Mouse (Mus musculus): ENCODE measurements around the gene Apeh. TPM values are rescaled to one million over a fixed set of nuclear protein-coding genes. Genes with fewer than 3 reads are reported as not detected.

Apeh gene
- polyA plus RNA-seq, 1 experiment from 2014 or later = 60.9 TPM

GRCm38 (mm10) chr9:108111101-108111592 lies 16.7 kb upstream of the Apeh start:
- Histone ChIP-seq H3K36me3 (ENCODE audit: control insufficient read depth, insufficient read depth, low read length) (peaks cover 28% of the 10 kb centered on the region), H3K9ac (ENCODE audit: low read depth, low read length) (peak overlapping the region; percentile 43), H3K4me3 (ENCODE audit: low read length) (no peak overlapping the region), H3K27me3 (replicated peaks; ENCODE audit: control insufficient read depth, insufficient read depth, low read length) (no peaks in the 10 kb centered on the region), H3K9me3 (ENCODE audit: control insufficient read depth, low read length) (no peaks in the 10 kb centered on the region), H3K27ac (ENCODE audit: low read depth, low read length) (peak overlapping the region; percentile 29; the same call in 1 of the 2 replicates), H3K4me2 (ENCODE audit: low read length) (peak overlapping the region; percentile 44), H3K4me1 (ENCODE audit: control insufficient read depth, insufficient read depth, low read depth, low read length) (peaks cover 9% of the 10 kb centered on the region)
- ATAC-seq = peak; percentile 18; the same call in 1 of the 2 replicates
- WGBS = 13% methylated on average over 22 of the region's 22 CpGs

- peaks cover 11% of the 10 kb centered on the region for H3K4me1 ChIP-seq (ENCODE audit: control insufficient read depth, insufficient read depth, low read depth, low read length)
- peaks cover 30% of the 10 kb centered on the region for H3K36me3 ChIP-seq (ENCODE audit: control insufficient read depth, insufficient read depth, low read length)
- H3K4me3 ChIP-seq (ENCODE audit: low read length) = no peak overlapping the region
- no peaks in the 10 kb centered on the region for H3K9me3 ChIP-seq (ENCODE audit: control insufficient read depth, low read length)
- H3K27me3 ChIP-seq (replicated peaks; ENCODE audit: control insufficient read depth, insufficient read depth, low read length) = no peaks in the 10 kb centered on the region
- 92% methylated on average over 16 of the region's 16 CpGs for WGBS
- no peak overlapping the region for H3K27ac ChIP-seq (ENCODE audit: low read depth, low read length)
- ATAC-seq = no peak
- H3K4me2 ChIP-seq (ENCODE audit: low read length) = no peak overlapping the region
- no peak overlapping the region for H3K9ac ChIP-seq (ENCODE audit: low read depth, low read length)
These were observed 15.8 kb upstream of the Apeh start for GRCm38 (mm10) chr9:108110160-108110559.

GRCm38 (mm10) chr9:108107867-108108266 lies 13.5 kb upstream of the Apeh start:
- peaks cover 14% of the 10 kb centered on the region for H3K4me1 ChIP-seq (ENCODE audit: control insufficient read depth, insufficient read depth, low read depth, low read length)
- no peak overlapping the region for H3K4me2 ChIP-seq (ENCODE audit: low read length)
- H3K4me3 ChIP-seq (ENCODE audit: low read length) = no peak overlapping the region
- no peaks in the 10 kb centered on the region for H3K9me3 ChIP-seq (ENCODE audit: control insufficient read depth, low read length)
- H3K9ac ChIP-seq (ENCODE audit: low read depth, low read length) = no peak overlapping the region
- H3K36me3 ChIP-seq (ENCODE audit: control insufficient read depth, insufficient read depth, low read length) = peaks cover 12% of the 10 kb centered on the region
- WGBS = 96% methylated on average over 16 of the region's 16 CpGs
- no peak for ATAC-seq
- H3K27ac ChIP-seq (ENCODE audit: low read depth, low read length) = no peak overlapping the region
- H3K27me3 ChIP-seq (replicated peaks; ENCODE audit: control insufficient read depth, insufficient read depth, low read length) = no peaks in the 10 kb centered on the region

- no peak overlapping the region for H3K9ac ChIP-seq (ENCODE audit: low read depth, low read length)
- peaks cover 9% of the 10 kb centered on the region for H3K4me1 ChIP-seq (ENCODE audit: control insufficient read depth, insufficient read depth, low read depth, low read length)
- H3K36me3 ChIP-seq (ENCODE audit: control insufficient read depth, insufficient read depth, low read length) = peaks cover 11% of the 10 kb centered on the region
- no peak overlapping the region for H3K4me2 ChIP-seq (ENCODE audit: low read length)
- no peak overlapping the region for H3K4me3 ChIP-seq (ENCODE audit: low read length)
- 87% methylated on average over 23 of the region's 23 CpGs for WGBS
- no peak overlapping the region for H3K27ac ChIP-seq (ENCODE audit: low read depth, low read length)
- no peaks in the 10 kb centered on the region for H3K27me3 ChIP-seq (replicated peaks; ENCODE audit: control insufficient read depth, insufficient read depth, low read length)
- no peaks in the 10 kb centered on the region for H3K9me3 ChIP-seq (ENCODE audit: control insufficient read depth, low read length)
- no peak for ATAC-seq
These were observed 11.7 kb upstream of the Apeh start for GRCm38 (mm10) chr9:108106090-108106489.

GRCm38 (mm10) chr9:108105549-108105863 lies 11.1 kb upstream of the Apeh start:
- H3K4me3 ChIP-seq (ENCODE audit: low read length) = no peak overlapping the region
- H3K27me3 ChIP-seq (replicated peaks; ENCODE audit: control insufficient read depth, insufficient read depth, low read length) = no peaks in the 10 kb centered on the region
- peaks cover 6% of the 10 kb centered on the region; the same call in 1 of the 2 replicates for H3K4me1 ChIP-seq (ENCODE audit: control insufficient read depth, insufficient read depth, low read depth, low read length)
- no peaks in the 10 kb centered on the region for H3K9me3 ChIP-seq (ENCODE audit: control insufficient read depth, low read length)
- WGBS = 62% methylated on average over 12 of the region's 12 CpGs
- peaks cover 11% of the 10 kb centered on the region for H3K36me3 ChIP-seq (ENCODE audit: control insufficient read depth, insufficient read depth, low read length)
- no peak overlapping the region; the same call in 1 of the 2 replicates for H3K27ac ChIP-seq (ENCODE audit: low read depth, low read length)
- H3K4me2 ChIP-seq (ENCODE audit: low read length) = no peak overlapping the region
- H3K9ac ChIP-seq (ENCODE audit: low read depth, low read length) = no peak overlapping the region
- ATAC-seq = 0 out of 2 replicates have a peak, but pooled peaks have one; percentile 38

GRCm38 (mm10) chr9:108104766-108105548 lies 10.6 kb upstream of the Apeh start:
- Histone ChIP-seq H3K4me1 (ENCODE audit: control insufficient read depth, insufficient read depth, low read depth, low read length) (peaks cover 6% of the 10 kb centered on the region; the same call in 1 of the 2 replicates), H3K27ac (ENCODE audit: low read depth, low read length) (no peak overlapping the region; the same call in 1 of the 2 replicates), H3K9me3 (ENCODE audit: control insufficient read depth, low read length) (no peaks in the 10 kb centered on the region), H3K9ac (ENCODE audit: low read depth, low read length) (peak overlapping the region; percentile 18; the same call in 1 of the 2 replicates), H3K4me2 (ENCODE audit: low read length) (no peak overlapping the region), H3K36me3 (ENCODE audit: control insufficient read depth, insufficient read depth, low read length) (peaks cover 11% of the 10 kb centered on the region), H3K27me3 (replicated peaks; ENCODE audit: control insufficient read depth, insufficient read depth, low read length) (no peaks in the 10 kb centered on the region), H3K4me3 (ENCODE audit: low read length) (no peak overlapping the region)
- WGBS = 30% methylated on average over 30 of the region's 31 CpGs
- ATAC-seq = 0 out of 2 replicates have a peak, but pooled peaks have one; percentile 26

GRCm38 (mm10) chr9:108099619-108100018 lies 5.2 kb upstream of the Apeh start:
- peaks cover 12% of the 10 kb centered on the region for H3K36me3 ChIP-seq (ENCODE audit: control insufficient read depth, insufficient read depth, low read length)
- peaks cover 9% of the 10 kb centered on the region; the same call in 1 of the 2 replicates for H3K4me1 ChIP-seq (ENCODE audit: control insufficient read depth, insufficient read depth, low read depth, low read length)
- no peak overlapping the region for H3K9ac ChIP-seq (ENCODE audit: low read depth, low read length)
- no peak overlapping the region for H3K4me2 ChIP-seq (ENCODE audit: low read length)
- ATAC-seq = no peak
- H3K4me3 ChIP-seq (ENCODE audit: low read length) = no peak overlapping the region
- no peaks in the 10 kb centered on the region for H3K27me3 ChIP-seq (replicated peaks; ENCODE audit: control insufficient read depth, insufficient read depth, low read length)
- no peak overlapping the region for H3K27ac ChIP-seq (ENCODE audit: low read depth, low read length)
- WGBS = 79% methylated on average over 8 of the region's 8 CpGs
- H3K9me3 ChIP-seq (ENCODE audit: control insufficient read depth, low read length) = no peaks in the 10 kb centered on the region

- Histone ChIP-seq H3K4me3 (ENCODE audit: low read length) (no peak overlapping the region), H3K9ac (ENCODE audit: low read depth, low read length) (no peak overlapping the region), H3K9me3 (ENCODE audit: control insufficient read depth, low read length) (no peaks in the 10 kb centered on the region), H3K27me3 (replicated peaks; ENCODE audit: control insufficient read depth, insufficient read depth, low read length) (no peaks in the 10 kb centered on the region), H3K4me1 (ENCODE audit: control insufficient read depth, insufficient read depth, low read depth, low read length) (peaks cover 18% of the 10 kb centered on the region), H3K36me3 (ENCODE audit: control insufficient read depth, insufficient read depth, low read length) (peaks cover 14% of the 10 kb centered on the region), H3K27ac (ENCODE audit: low read depth, low read length) (no peak overlapping the region), H3K4me2 (ENCODE audit: low read length) (no peak overlapping the region)
- 63% methylated on average over 10 of the region's 10 CpGs for WGBS
- no peak for ATAC-seq
These were observed 1.7 kb upstream of the Apeh start for GRCm38 (mm10) chr9:108095949-108096712.

- H3K4me3 ChIP-seq (ENCODE audit: low read length) = peak overlapping the region; percentile 73
- H3K4me2 ChIP-seq (ENCODE audit: low read length) = peak overlapping the region; percentile 82
- WGBS = 9% methylated on average over 3 of the region's 3 CpGs
- ATAC-seq = no peak
- H3K27me3 ChIP-seq (replicated peaks; ENCODE audit: control insufficient read depth, insufficient read depth, low read length) = no peaks in the 10 kb centered on the region
- H3K36me3 ChIP-seq (ENCODE audit: control insufficient read depth, insufficient read depth, low read length) = peaks cover 18% of the 10 kb centered on the region
- no peaks in the 10 kb centered on the region for H3K9me3 ChIP-seq (ENCODE audit: control insufficient read depth, low read length)
- peaks cover 18% of the 10 kb centered on the region for H3K4me1 ChIP-seq (ENCODE audit: control insufficient read depth, insufficient read depth, low read depth, low read length)
- no peak overlapping the region for H3K27ac ChIP-seq (ENCODE audit: low read depth, low read length)
- H3K9ac ChIP-seq (ENCODE audit: low read depth, low read length) = no peak overlapping the region
These were observed 1.1 kb upstream of the Apeh start for GRCm38 (mm10) chr9:108095518-108095917.
